Comparison of ENCODE assay signal across 20 mouse cellular contexts in genomic region chr3:149436420-149436819, GRCm38 (mm10).
A peak's percentile ranks its signal among the peaks of the same experiment; 100 is the strongest.
DNase-seq lines count a peak whose midpoint lies in the region; ATAC-seq and TF ChIP-seq lines count a peak whose summit lies in the region.
"Had no signal": no experiment of that assay in that cellular context is flagged by ENCODE, and none has a peak within 500 bp of the region (broad histone marks: within the 10 kb centered on the region; RNA-seq: fewer than 3 reads in every experiment).

No protein-coding gene starts in this region.

- H3K27ac ChIP-seq in liver, postnatal 0 days (ENCODE audit: low read depth) = no peak overlapping the region
- no peak overlapping the region for H3K27ac ChIP-seq in liver, embryonic 12.5 days
- H3K27ac ChIP-seq in brown adipose tissue, adult 24 weeks (replicated peaks; ENCODE audit: low read depth, low read length) = 0 out of 2 replicates have a peak overlapping the region, but pooled peaks have one; percentile 17
- H3K27ac ChIP-seq: embryonic facial prominence, embryonic 15.5 days; forebrain, embryonic 10.5 days; heart, embryonic 15.5 days; hindbrain, embryonic 12.5 days; limb, embryonic 12.5 days; midbrain, embryonic 15.5 days had no signal

- no peak overlapping the region for H3K4me2 ChIP-seq in liver, postnatal 0 days (ENCODE audit: low read depth, low read length)
- no peak overlapping the region for H3K4me2 ChIP-seq in liver, embryonic 12.5 days
- H3K4me2 ChIP-seq: embryonic facial prominence, embryonic 15.5 days; heart, embryonic 15.5 days; hindbrain, embryonic 12.5 days; limb, embryonic 12.5 days; midbrain, embryonic 15.5 days had no signal

- no peak for TF ChIP-seq CTCF in liver, postnatal 0 days (IDR thresholded peaks at IDR 0.05; ENCODE audit: low read depth)

- no peak for TF ChIP-seq EP300 in liver, postnatal 0 days (IDR thresholded peaks at IDR 0.05; ENCODE audit: low read depth)

- no peaks in the 10 kb centered on the region for H3K27me3 ChIP-seq in liver, postnatal 0 days (ENCODE audit: insufficient read depth, low read length)
- no peaks in the 10 kb centered on the region for H3K27me3 ChIP-seq in liver, embryonic 12.5 days (replicated peaks)
- H3K27me3 ChIP-seq: embryonic facial prominence, embryonic 15.5 days; heart, embryonic 15.5 days; limb, embryonic 12.5 days; midbrain, embryonic 15.5 days had no signal

- DNase-seq in heart, adult 11 months = peak; percentile 94
- no peak for DNase-seq in heart, postnatal 4 days
- DNase-seq in liver, postnatal 0 days = peak; percentile 17
- DNase-seq in right cerebral cortex, postnatal 4 days = no peak
- DNase-seq in urinary bladder, adult 2 months (ENCODE audit: low spot score) = no peak
- DNase-seq: adrenal gland, postnatal 25 days; cerebellum, postnatal 10 days; embryo, embryonic 11 days; gastrocnemius, postnatal 36 days; thymus, postnatal 36 days had no signal

- no peak overlapping the region for H3K4me3 ChIP-seq in liver, postnatal 0 days (ENCODE audit: low read depth, low read length)
- no peak overlapping the region for H3K4me3 ChIP-seq in liver, embryonic 12.5 days
- no peak overlapping the region for H3K4me3 ChIP-seq in brown adipose tissue, adult 24 weeks (ENCODE audit: insufficient read depth, low read depth, low read length)
- H3K4me3 ChIP-seq: embryonic facial prominence, embryonic 15.5 days; forebrain, embryonic 10.5 days; heart, embryonic 15.5 days; hindbrain, embryonic 12.5 days; limb, embryonic 12.5 days; midbrain, embryonic 15.5 days had no signal

- no peaks in the 10 kb centered on the region for H3K9me3 ChIP-seq in liver, postnatal 0 days (ENCODE audit: low read length)
- no peaks in the 10 kb centered on the region for H3K9me3 ChIP-seq in liver, embryonic 12.5 days (replicated peaks)
- H3K9me3 ChIP-seq: embryonic facial prominence, embryonic 15.5 days; forebrain, embryonic 10.5 days; heart, embryonic 15.5 days; hindbrain, embryonic 12.5 days; limb, embryonic 12.5 days; midbrain, embryonic 15.5 days had no signal

- H3K4me1 ChIP-seq in liver, postnatal 0 days (ENCODE audit: insufficient read depth) = no peaks in the 10 kb centered on the region; the same call in 1 of the 2 replicates
- no peaks in the 10 kb centered on the region for H3K4me1 ChIP-seq in liver, embryonic 12.5 days
- no peaks in the 10 kb centered on the region for H3K4me1 ChIP-seq in brown adipose tissue, adult 24 weeks (ENCODE audit: control insufficient read depth, insufficient read depth, insufficient read length, low read length)
- H3K4me1 ChIP-seq: hindbrain, embryonic 12.5 days; limb, embryonic 12.5 days; midbrain, embryonic 15.5 days had no signal

- no peak for ATAC-seq in liver, postnatal 0 days
- ATAC-seq in liver, embryonic 12.5 days = no peak
- peak; percentile 71 for ATAC-seq in monocyte, adult 5-6 weeks (replicated peaks; ENCODE audit: insufficient number of reproducible peaks, low FRiP score, low TSS enrichment, poor library complexity, severe bottlenecking)
- ATAC-seq: inflammation-experienced regulatory T-cells, adult 6 months; midbrain, embryonic 15.5 days had no signal

- 41% methylated on average over 8 of the region's 8 CpGs for WGBS in liver, postnatal 0 days (ENCODE audit: insufficient replicate concordance)
- WGBS in liver, embryonic 12.5 days (ENCODE audit: insufficient replicate concordance) = 50% methylated on average over 8 of the region's 8 CpGs

- H3K9ac ChIP-seq in liver, postnatal 0 days (replicated peaks) = no peak overlapping the region
- H3K9ac ChIP-seq in liver, embryonic 12.5 days = no peak overlapping the region
- H3K9ac ChIP-seq: embryonic facial prominence, embryonic 15.5 days; heart, embryonic 15.5 days; hindbrain, embryonic 12.5 days; limb, embryonic 12.5 days; midbrain, embryonic 15.5 days had no signal

- no peaks in the 10 kb centered on the region for H3K36me3 ChIP-seq in liver, postnatal 0 days (replicated peaks; ENCODE audit: insufficient read depth, low read length)
- no peaks in the 10 kb centered on the region for H3K36me3 ChIP-seq in liver, embryonic 12.5 days
- H3K36me3 ChIP-seq: embryonic facial prominence, embryonic 15.5 days; forebrain, embryonic 10.5 days; heart, embryonic 15.5 days; hindbrain, embryonic 12.5 days; limb, embryonic 12.5 days; midbrain, embryonic 15.5 days had no signal

Comparison
In these comparisons a context has a peak if more than half of its experiments do, and no peak if none do; other contexts are left out.
1. DNase-seq: peak in heart, adult 11 months (single experiment) and liver, postnatal 0 days (single experiment); none in heart, postnatal 4 days (single experiment), right cerebral cortex, postnatal 4 days (single experiment) and urinary bladder, adult 2 months (single experiment).